Mouse (Mus musculus): ENCODE measurements around the gene Parvb. TPM values are rescaled to one million over a fixed set of nuclear protein-coding genes. Genes with fewer than 3 reads are reported as not detected.

The Parvb gene
- total and polyA plus RNA-seq, 3 experiments = 4.8 to 58.0 TPM; not detected in 1

- TF ChIP-seq SIN3A (IDR thresholded peaks at IDR 0.05; ENCODE audit: low read length) = no peak
- TF ChIP-seq MAFK (IDR thresholded peaks at IDR 0.05; ENCODE audit: borderline replicate concordance, low read depth, low read length) = no peak
- no peak for TF ChIP-seq GATA1 (IDR thresholded peaks at IDR 0.05; ENCODE audit: low read depth, low read length)
- no peak for TF ChIP-seq ZMIZ1 (IDR thresholded peaks at IDR 0.05; ENCODE audit: low read depth, low read length)
- TF ChIP-seq MAZ (IDR thresholded peaks at IDR 0.05; ENCODE audit: low read depth, low read length) = no peak
- no peak for TF ChIP-seq E2F4 (IDR thresholded peaks at IDR 0.05; ENCODE audit: borderline replicate concordance, low read depth, low read length)
- no peak for TF ChIP-seq RAD21 (IDR thresholded peaks at IDR 0.05; ENCODE audit: low read depth, low read length)
- TF ChIP-seq RCOR1 (IDR thresholded peaks at IDR 0.05; ENCODE audit: low read depth, low read length) = no peak
- H3K36me3 ChIP-seq (ENCODE audit: control insufficient read depth in 1 of 2, insufficient read depth in 2 of 2, low read length in 2 of 2) = no peaks in the 10 kb centered on the region; a peak in 1 of 4 replicates
These were observed 120.3 kb downstream of the Parvb start for GRCm38 (mm10) chr15:84351915-84352844.

DNA sequence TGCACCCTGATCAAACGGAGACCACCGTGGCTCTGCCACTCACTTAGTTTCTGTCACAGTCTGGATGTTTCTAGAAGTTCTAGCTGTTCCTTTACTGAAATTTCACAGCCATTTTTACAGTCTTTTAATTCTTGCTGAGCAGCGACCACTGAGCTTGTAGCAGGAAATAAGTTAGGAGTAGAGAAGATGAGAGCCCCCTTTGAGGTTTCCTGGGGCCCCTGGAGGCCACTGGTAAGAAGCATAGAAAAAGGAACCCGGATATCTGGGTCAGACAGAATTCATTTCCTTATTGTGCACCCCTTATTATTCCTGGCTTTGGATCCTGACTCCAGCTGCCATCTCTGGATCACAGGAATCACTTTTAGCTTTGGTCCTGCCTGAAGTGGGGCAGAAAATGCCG, 123.2 kb downstream of the Parvb start:
- H3K27me3 ChIP-seq (ENCODE audit: control insufficient read depth in 1 of 2, insufficient read depth in 2 of 2, low read length in 2 of 2) = no peaks in the 10 kb centered on the region
- H3K27ac ChIP-seq (ENCODE audit: control insufficient read depth, low read depth, low read length) = no peak overlapping the region
- no peak for DNase-seq (ENCODE audit: low read depth, low spot score)
- H3K4me3 ChIP-seq (ENCODE audit: control insufficient read depth in 1 of 2, insufficient read depth in 1 of 2, low read depth in 2 of 2, low read length in 2 of 2) = no peak overlapping the region
- no peak overlapping the region for H3K9ac ChIP-seq (ENCODE audit: control insufficient read depth, low read depth, low read length, poor library complexity, severe bottlenecking)
- H3K9me3 ChIP-seq (replicated peaks; ENCODE audit: insufficient read depth, low read length) = no peaks in the 10 kb centered on the region
- no peaks in the 10 kb centered on the region for H3K4me1 ChIP-seq (ENCODE audit: control insufficient read depth in 1 of 2, insufficient read depth in 2 of 2, low read length in 2 of 2)
- no peaks in the 10 kb centered on the region for H3K36me3 ChIP-seq (ENCODE audit: control insufficient read depth in 1 of 2, insufficient read depth in 2 of 2, low read length in 2 of 2)
- TF ChIP-seq MXI1 (IDR thresholded peaks at IDR 0.05; ENCODE audit: low read depth, low read length) (no peak), NRF1 (IDR thresholded peaks at IDR 0.05; ENCODE audit: insufficient read depth, low read depth, low read length, poor library complexity, severe bottlenecking) (no peak), MYB (IDR thresholded peaks at IDR 0.05; ENCODE audit: low read depth, low read length) (no peak), ZMIZ1 (IDR thresholded peaks at IDR 0.05; ENCODE audit: low read depth, low read length) (no peak), NELFE (IDR thresholded peaks at IDR 0.05; ENCODE audit: low read depth, low read length) (no peak), UBTF (IDR thresholded peaks at IDR 0.05; ENCODE audit: borderline replicate concordance, insufficient read depth, low read depth, low read length) (no peak), HCFC1 (IDR thresholded peaks at IDR 0.05; ENCODE audit: low read depth, low read length) (no peak), GATA1 (IDR thresholded peaks at IDR 0.05; ENCODE audit: low read depth, low read length) (no peak), SMC3 (IDR thresholded peaks at IDR 0.05; ENCODE audit: low read depth, low read length) (no peak), ETS1 (IDR thresholded peaks at IDR 0.05; ENCODE audit: low read depth, low read length) (no peak), ZC3H11A (IDR thresholded peaks at IDR 0.05; ENCODE audit: low read depth, low read length) (no peak), MAZ (IDR thresholded peaks at IDR 0.05; ENCODE audit: low read depth, low read length) (no peak), ZNF384 (IDR thresholded peaks at IDR 0.05; ENCODE audit: low read depth, low read length) (no peak), CHD1 (IDR thresholded peaks at IDR 0.05; ENCODE audit: low read depth, low read length) (no peak), BHLHE40 (IDR thresholded peaks at IDR 0.05; ENCODE audit: borderline replicate concordance, low read depth, low read length) (no peak), TCF12 (IDR thresholded peaks at IDR 0.05; ENCODE audit: low read depth, low read length) (no peak), MAFK (IDR thresholded peaks at IDR 0.05; ENCODE audit: borderline replicate concordance, low read depth, low read length) (no peak), TAL1 (IDR thresholded peaks at IDR 0.05; ENCODE audit: low read length) (no peak), MEF2A (IDR thresholded peaks at IDR 0.05; ENCODE audit: extremely low read depth, insufficient replicate concordance, low read depth, low read length, poor library complexity, severe bottlenecking) (no peak), RCOR1 (IDR thresholded peaks at IDR 0.05; ENCODE audit: low read depth, low read length) (no peak)
- no peaks in the 10 kb centered on the region for H3K79me2 ChIP-seq (ENCODE audit: control insufficient read depth, insufficient read depth, low read length, poor library complexity)

More at GRCm38 (mm10) chr15:84351915-84352844, 120.3 kb downstream of the Parvb start:
- H3K79me2 ChIP-seq (ENCODE audit: control insufficient read depth, insufficient read depth, low read length, poor library complexity) = no peaks in the 10 kb centered on the region
- H3K9ac ChIP-seq (ENCODE audit: control insufficient read depth, low read depth, low read length, poor library complexity, severe bottlenecking) = no peak overlapping the region
- no peak for DNase-seq (ENCODE audit: low read depth, low spot score)
- no peaks in the 10 kb centered on the region for H3K27me3 ChIP-seq (ENCODE audit: control insufficient read depth in 1 of 2, insufficient read depth in 2 of 2, low read length in 2 of 2)
- no peaks in the 10 kb centered on the region for H3K4me1 ChIP-seq (ENCODE audit: control insufficient read depth in 1 of 2, insufficient read depth in 2 of 2, low read length in 2 of 2)
- no peak overlapping the region for H3K4me3 ChIP-seq (ENCODE audit: control insufficient read depth in 1 of 2, insufficient read depth in 1 of 2, low read depth in 2 of 2, low read length in 2 of 2)
- no peaks in the 10 kb centered on the region for H3K9me3 ChIP-seq (replicated peaks; ENCODE audit: insufficient read depth, low read length)
- H3K27ac ChIP-seq (ENCODE audit: control insufficient read depth, low read depth, low read length) = no peak overlapping the region

All from MEL (cell line).